Mouse (Mus musculus): Measurements from ENCODE around the gene Bex1.

- TF ChIP-seq CTCF (IDR thresholded peaks at IDR 0.05; ENCODE audit: extremely low read depth, insufficient read depth, low read length) (no peak), POLR2A (IDR thresholded peaks at IDR 0.05; ENCODE audit: extremely low read depth, insufficient read depth, low read length) (no peak)
Measured at GRCm38 (mm10) chrX:136171189-136172117, 43.9 kb downstream of the Bex1 start.

Measured in cortical plate, adult 2 months (tissue).